Mouse (Mus musculus) ES-Bruce4 (cell line): ENCODE measurements around the gene Wsb1.

Source experiments
- CTCF ChIP-seq: IDR thresholded peaks from one replicate; pipeline ENCODE4 v1.8.1; 2011; ENCODE audit warnings: low read depth, low read length
- POLR2A ChIP-seq: IDR thresholded peaks from one replicate; pipeline ENCODE4 v1.8.1; 2011; ENCODE audit warnings: low read length; ENCODE audit not compliant: insufficient read depth

DNA sequence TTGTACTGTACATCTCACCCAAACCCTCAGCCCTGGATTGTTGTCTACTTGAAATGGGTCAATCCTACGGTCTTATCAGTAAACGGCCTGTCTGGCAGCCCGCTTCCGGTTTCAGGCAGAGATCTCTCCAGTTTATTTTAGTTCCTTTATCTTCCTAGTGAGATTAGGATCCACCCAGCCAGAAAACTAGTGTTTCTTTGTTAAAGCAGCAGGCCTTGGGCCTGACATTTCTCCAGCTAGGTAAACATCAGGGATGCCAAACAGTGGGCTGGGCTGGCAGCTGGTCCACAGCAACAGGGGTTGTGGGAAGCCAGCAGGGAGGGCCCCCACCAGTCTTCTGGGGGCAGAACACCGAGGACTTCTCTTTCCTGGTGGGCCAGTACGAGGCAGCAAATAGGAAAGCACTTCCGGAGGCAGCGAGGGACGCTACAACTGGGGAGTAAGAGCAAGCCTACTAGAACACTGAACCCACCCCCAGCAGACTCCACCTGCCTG lies 31.9 kb upstream of the Wsb1 start:
- TF ChIP-seq CTCF (no peak), POLR2A (no peak)
